In the genomic region with DNA sequence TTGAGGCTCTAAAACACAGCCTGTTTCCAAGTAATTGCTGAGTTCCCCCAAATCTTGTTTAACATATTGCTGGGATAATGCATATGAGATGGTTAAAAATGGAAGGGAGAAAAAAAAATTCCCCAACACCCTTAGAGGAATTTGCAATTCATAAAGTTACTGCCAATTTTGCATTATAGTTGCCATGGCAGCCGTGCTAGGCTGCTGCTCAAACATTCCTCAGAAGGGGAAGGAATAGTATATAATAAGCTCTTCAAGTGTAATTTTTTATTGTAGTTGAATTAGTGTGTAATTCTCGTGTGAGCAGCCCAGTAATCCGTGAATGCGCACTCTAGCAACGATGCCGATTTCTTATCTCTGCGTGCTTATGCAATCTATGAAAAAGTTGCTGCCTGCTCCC, we compare ENCODE assay signal across 18 mouse cellular contexts. TPM values are rescaled to one million over a fixed set of nuclear protein-coding genes. Genes with fewer than 3 reads are reported as not detected.
DNase-seq lines count a peak whose midpoint lies in the region; ATAC-seq and TF ChIP-seq lines count a peak whose summit lies in the region.
"Had no signal": no experiment of that assay in that cellular context is flagged by ENCODE, and none has a peak within 500 bp of the region (broad histone marks: within the 10 kb centered on the region; RNA-seq: fewer than 3 reads in every experiment).

No protein-coding gene starts in this region.

- intact Hi-C loops in left cerebral cortex, adult 2 months (cut with DNase I), result no loop called here

- no peak overlapping the region for H3K9ac ChIP-seq in forebrain, embryonic 16.5 days (replicated peaks; ENCODE audit: low read depth, low read length)
- no peak overlapping the region for H3K9ac ChIP-seq in heart, embryonic 11.5 days (ENCODE audit: low read depth, low read length)
- H3K9ac ChIP-seq: embryonic facial prominence, embryonic 12.5 days; neural tube, embryonic 13.5 days had no signal

- DNase-seq in layer of hippocampus, adult 18-20 months (ENCODE audit: low spot score in 2 of 2), result peak; percentile 24 to 36
- no peak for DNase-seq in layer of hippocampus, postnatal 25 days (ENCODE audit: extremely low spot score in 1 of 2, low spot score in 1 of 2)
- peak; percentile 16 to 22 for DNase-seq in left cerebral cortex, adult 2 months (ENCODE audit: extremely low spot score in 1 of 2, low spot score in 2 of 2)
- peak; percentile 13 for DNase-seq in right cerebral cortex, postnatal 14 days
- DNase-seq in adrenal gland, adult 2 months, result no peak
- DNase-seq: adrenal gland, postnatal 36 days; cerebellum, adult 9-10 months; lung, adult 18-20 months had no signal

- H3K4me1 ChIP-seq in forebrain, embryonic 16.5 days (replicated peaks; ENCODE audit: control insufficient read depth, insufficient read depth, low read length), result peaks cover 20% of the 10 kb centered on the region
- no peaks in the 10 kb centered on the region; the same call in 1 of the 2 replicates for H3K4me1 ChIP-seq in heart, embryonic 11.5 days (ENCODE audit: control insufficient read depth, insufficient read depth, low read length)
- H3K4me1 ChIP-seq: megakaryocyte, embryonic 14.5 days had no signal

- no peaks in the 10 kb centered on the region for H3K27me3 ChIP-seq in forebrain, embryonic 16.5 days (replicated peaks; ENCODE audit: control insufficient read depth, insufficient read depth, low read length)
- H3K27me3 ChIP-seq in heart, embryonic 11.5 days (ENCODE audit: control insufficient read depth, insufficient read depth, low read length), result no peaks in the 10 kb centered on the region
- H3K27me3 ChIP-seq: embryonic facial prominence, embryonic 12.5 days; neural tube, embryonic 13.5 days had no signal

- TF ChIP-seq CTCF in left cerebral cortex, adult 2 months (IDR thresholded peaks at IDR 0.05), result no peak

- H3K36me3 ChIP-seq in forebrain, embryonic 16.5 days (ENCODE audit: control insufficient read depth, insufficient read depth), result no peaks in the 10 kb centered on the region
- H3K36me3 ChIP-seq in heart, embryonic 11.5 days (ENCODE audit: control insufficient read depth, insufficient read depth, low read length), result no peaks in the 10 kb centered on the region
- H3K36me3 ChIP-seq: embryonic facial prominence, embryonic 12.5 days; neural tube, embryonic 13.5 days had no signal

- H3K4me3 ChIP-seq in forebrain, embryonic 16.5 days (replicated peaks; ENCODE audit: low read length), result no peak overlapping the region
- no peak overlapping the region for H3K4me3 ChIP-seq in left cerebral cortex, adult 2 months
- no peak overlapping the region for H3K4me3 ChIP-seq in heart, embryonic 11.5 days (ENCODE audit: low read depth, low read length)
- H3K4me3 ChIP-seq: embryonic facial prominence, embryonic 12.5 days; megakaryocyte, embryonic 14.5 days; neural tube, embryonic 13.5 days had no signal

- peak overlapping the region; percentile 80 for H3K27ac ChIP-seq in forebrain, embryonic 16.5 days (ENCODE audit: low read length)
- H3K27ac ChIP-seq in left cerebral cortex, adult 2 months, result peak overlapping the region; percentile 74
- no peak overlapping the region for H3K27ac ChIP-seq in heart, embryonic 11.5 days (ENCODE audit: low read depth, low read length)
- H3K27ac ChIP-seq: embryonic facial prominence, embryonic 12.5 days; neural tube, embryonic 13.5 days; stomach, postnatal 0 days had no signal

- peak; percentile 94 for ATAC-seq in forebrain, embryonic 16.5 days
- no peak for ATAC-seq in heart, embryonic 11.5 days (replicated peaks; ENCODE audit: insufficient number of reproducible peaks, low FRiP score, low TSS enrichment)

- 38% methylated on average over 7 of the region's 7 CpGs for WGBS in forebrain, embryonic 16.5 days
- 88% methylated on average over 7 of the region's 7 CpGs for WGBS in heart, embryonic 11.5 days (ENCODE audit: insufficient replicate concordance)

- no peaks in the 10 kb centered on the region for H3K9me3 ChIP-seq in forebrain, embryonic 16.5 days (ENCODE audit: control insufficient read depth, low read length)
- no peaks in the 10 kb centered on the region for H3K9me3 ChIP-seq in heart, embryonic 11.5 days (replicated peaks; ENCODE audit: control insufficient read depth, low read length)
- H3K9me3 ChIP-seq: embryonic facial prominence, embryonic 12.5 days; neural tube, embryonic 13.5 days had no signal

- 0 out of 2 replicates have a peak overlapping the region, but pooled peaks have one; percentile 1 for H3K4me2 ChIP-seq in forebrain, embryonic 16.5 days (ENCODE audit: low read length)
- H3K4me2 ChIP-seq in heart, embryonic 11.5 days, result no peak overlapping the region
- H3K4me2 ChIP-seq: embryonic facial prominence, embryonic 12.5 days; neural tube, embryonic 13.5 days had no signal

RNA-seq across cellular contexts. Expression of a gene that starts 1.2 kb away (rescaled TPM):
- not detected for total RNA-seq in layer of hippocampus, adult 18-20 months (2021)
- total RNA-seq in layer of hippocampus, postnatal 25 days (2021), result not detected
- 0.22 and 0.38 TPM in 2 replicates for polyA plus RNA-seq in forebrain, embryonic 16.5 days (2015; fragmentation: Nextera tagmentation; extraction: Ambion mirVana)
- total RNA-seq in left cerebral cortex, adult 2 months (2021), result under 1 TPM; 0.25 to 0.33 TPM
- total RNA-seq in adrenal gland, adult 2 months (2021), result not detected
- polyA plus RNA-seq in adrenal gland, adult 2 months (2012; rRNA removed), result not detected in 2 replicates
- 0.37 TPM in 1 of 2 replicates, not detected in the other for polyA plus RNA-seq in heart, embryonic 11.5 days (2014; fragmentation: Nextera tagmentation; extraction: Ambion mirVana)
- total RNA-seq: adrenal gland, postnatal 36 days; heart, adult 8-10 months; hematopoietic stem cell, adult 5-6 weeks had no signal
- polyA plus RNA-seq: kidney, embryonic 16.5 days; small intestine, adult 2 months; stomach, postnatal 0 days had no signal

RNA-seq across cellular contexts. Expression of a gene that starts 39.9 kb away (rescaled TPM):
- total RNA-seq in layer of hippocampus, adult 18-20 months (2021), result 10 to 100 TPM; 19.5 to 21.6 TPM
- total RNA-seq in layer of hippocampus, postnatal 25 days (2021), result 10 to 100 TPM; 22.3 to 22.7 TPM
- 43.8 and 44.6 TPM in 2 replicates for polyA plus RNA-seq in forebrain, embryonic 16.5 days (2015; fragmentation: Nextera tagmentation; extraction: Ambion mirVana)
- total RNA-seq in left cerebral cortex, adult 2 months (2021), result 10 to 100 TPM; 21.1 to 27.4 TPM
- total RNA-seq in adrenal gland, adult 2 months (2021), result 10 to 100 TPM; 19.1 to 23.9 TPM
- polyA plus RNA-seq in adrenal gland, adult 2 months (2012; rRNA removed), result 0.57 and 0.78 TPM in 2 replicates
- 59.2 and 62.7 TPM in 2 replicates for polyA plus RNA-seq in heart, embryonic 11.5 days (2014; fragmentation: Nextera tagmentation; extraction: Ambion mirVana)

RNA-seq across cellular contexts. Expression of a gene that starts 40.2 kb away (rescaled TPM):
- under 1 TPM; 0.51 to 0.72 TPM for total RNA-seq in layer of hippocampus, adult 18-20 months (2021)
- total RNA-seq in layer of hippocampus, postnatal 25 days (2021), result under 1 TPM; 0.66 to 0.70 TPM
- 0.14 and 0.28 TPM in 2 replicates for polyA plus RNA-seq in forebrain, embryonic 16.5 days (2015; fragmentation: Nextera tagmentation; extraction: Ambion mirVana)
- 1 to 10 TPM in 1 of 2 experiments, under 1 TPM in 1; 0.79 to 1.1 TPM for total RNA-seq in left cerebral cortex, adult 2 months (2021)
- total RNA-seq in adrenal gland, adult 2 months (2021), result under 1 TPM in 1 of 2 experiments, not detected in 1; 0.17 TPM
- polyA plus RNA-seq in adrenal gland, adult 2 months (2012; rRNA removed), result not detected in 2 replicates
- polyA plus RNA-seq in heart, embryonic 11.5 days (2014; fragmentation: Nextera tagmentation; extraction: Ambion mirVana), result not detected in 2 replicates
- total RNA-seq: adrenal gland, postnatal 36 days; heart, adult 8-10 months; hematopoietic stem cell, adult 5-6 weeks had no signal
- polyA plus RNA-seq: embryonic facial prominence, embryonic 12.5 days; small intestine, adult 2 months; stomach, postnatal 0 days had no signal

Comparison
In these comparisons a context has a peak if more than half of its experiments do, and no peak if none do; other contexts are left out.
1. DNase-seq: peak in layer of hippocampus, adult 18-20 months (2 of 2), left cerebral cortex, adult 2 months (2 of 2) and right cerebral cortex, postnatal 14 days (single experiment); none in layer of hippocampus, postnatal 25 days (0 of 2) and adrenal gland, adult 2 months (single experiment).